Mouse (Mus musculus) liver, adult 2 months (tissue): Measurements from ENCODE around the gene Itgav.

Experiments
- CTCF ChIP-seq: fragments of 200-500 bp; IDR thresholded peaks from 2 replicates; pipeline ENCODE4 v1.5.1; 2011; ENCODE audit warnings: low read depth, low read length, control low read depth
- POLR2A ChIP-seq: fragments of 200-500 bp; IDR thresholded peaks from 2 replicates; pipeline ENCODE4 v1.6.1; 2011; ENCODE audit warnings: low read length, control low read depth; ENCODE audit not compliant: insufficient read depth; ENCODE audit errors: extremely low read depth

- no peak for TF ChIP-seq CTCF
- no peak for TF ChIP-seq POLR2A
Observed at GRCm38 (mm10) chr2:83856236-83856635, 132.0 kb downstream of the Itgav start.
